Mouse (Mus musculus) kidney, postnatal 14 days (tissue): ENCODE results near the gene Srl.
A peak's percentile ranks its signal among the peaks of the same experiment; 100 is the strongest.
"Not testable (repeated sequence)": the region's sequence is repeated elsewhere in the genome, so short reads cannot be mapped to it uniquely, and the experiment has no call there.

Source experiments
- DNase-seq: peaks from one replicate; pipeline ENCODE4 v3.0.0; 2022; ENCODE audit warnings: mixed read lengths

The Srl gene

GRCm38 (mm10) chr16:4552829-4553550 is 11.4 kb upstream of the Srl start:
- DNase-seq: no peak

GRCm38 (mm10) chr16:4551885-4552284 is 10.3 kb upstream of the Srl start:
- DNase-seq: no peak

- DNase-seq: peak; percentile 80
These were observed 9.4 kb upstream of the Srl start for GRCm38 (mm10) chr16:4551056-4551455.

- DNase-seq: no peak
These were observed 7.5 kb upstream of the Srl start for GRCm38 (mm10) chr16:4548953-4549688.

GRCm38 (mm10) chr16:4547611-4548010 is 6.0 kb upstream of the Srl start:
- no peak for DNase-seq

GRCm38 (mm10) chr16:4546838-4547237 is 5.2 kb upstream of the Srl start:
- no peak for DNase-seq

GRCm38 (mm10) chr16:4544845-4545244 is 3.2 kb upstream of the Srl start:
- no peak for DNase-seq

- DNase-seq: no peak
These were observed 1.6 kb upstream of the Srl start for GRCm38 (mm10) chr16:4543266-4543665.

- no peak for DNase-seq
These were observed 689 bp upstream of the Srl start for GRCm38 (mm10) chr16:4542236-4542774.

- DNase-seq: no peak
These were observed 583 bp downstream of the Srl start for GRCm38 (mm10) chr16:4541033-4541432.

- no peak for DNase-seq
These were observed 1.4 kb downstream of the Srl start for GRCm38 (mm10) chr16:4540064-4540775.

GRCm38 (mm10) chr16:4539521-4539920 is 2.1 kb downstream of the Srl start:
- no peak for DNase-seq

- no peak for DNase-seq
These were observed 3.8 kb downstream of the Srl start for GRCm38 (mm10) chr16:4537616-4538358.

GRCm38 (mm10) chr16:4527373-4527772 is 14.2 kb downstream of the Srl start:
- DNase-seq: not testable (repeated sequence)

- no peak for DNase-seq
These were observed 18.2 kb downstream of the Srl start for GRCm38 (mm10) chr16:4523313-4524004.

- DNase-seq: no peak
These were observed 18.7 kb downstream of the Srl start for GRCm38 (mm10) chr16:4522879-4523278.

- peak; percentile 22 for DNase-seq
These were observed 19.7 kb downstream of the Srl start for GRCm38 (mm10) chr16:4521735-4522530.

GRCm38 (mm10) chr16:4521074-4521667 is 20.4 kb downstream of the Srl start:
- DNase-seq: no peak

GRCm38 (mm10) chr16:4520673-4521072 is 20.9 kb downstream of the Srl start:
- DNase-seq: no peak

GRCm38 (mm10) chr16:4519825-4520224 is 21.8 kb downstream of the Srl start:
- no peak for DNase-seq

GRCm38 (mm10) chr16:4519157-4519556 is 22.5 kb downstream of the Srl start:
- DNase-seq: no peak
